Mouse (Mus musculus) kidney, embryonic 14.5 days (tissue): ENCODE results near the gene Cenpa. TPM values are rescaled to one million over a fixed set of nuclear protein-coding genes. Genes with fewer than 3 reads are reported as not detected.

ENCODE experiments used
- ATAC-seq: fragments of 200-750 bp; cut with Nextera tagmentation; 2 replicates; pipeline ENCODE4 v1.8.0; 2017; ENCODE audit warnings: moderate number of reproducible peaks, mild to moderate bottlenecking, moderate TSS enrichment, moderate library complexity; ENCODE audit not compliant: low FRiP score, low TSS enrichment
- H3K27ac ChIP-seq: fragments of 300-500 bp; sonication (generic); 2 replicates; pipeline ENCODE4 v1.5.1; 2014; ENCODE audit warnings: low read depth, mild to moderate bottlenecking, low read length, moderate library complexity, mixed read lengths
- H3K27me3 ChIP-seq: fragments of 300-500 bp; sonication (generic); 2 replicates; pipeline ENCODE4 v1.6.1; 2014; ENCODE audit warnings: mild to moderate bottlenecking, low read length; ENCODE audit not compliant: control insufficient read depth, insufficient read depth
- H3K36me3 ChIP-seq: fragments of 300-500 bp; sonication (generic); 2 replicates; pipeline ENCODE4 v1.6.1; 2014; ENCODE audit warnings: low read length, mixed read lengths; ENCODE audit not compliant: control insufficient read depth, insufficient read depth
- H3K4me1 ChIP-seq: fragments of 300-500 bp; sonication (generic); 2 replicates; pipeline ENCODE4 v1.6.1; 2014; ENCODE audit warnings: low read length, mixed read lengths; ENCODE audit not compliant: control insufficient read depth, insufficient read depth
- H3K4me2 ChIP-seq: fragments of 300-500 bp; sonication (generic); replicated peaks from 2 replicates; pipeline ENCODE4 v1.6.1; 2014; ENCODE audit warnings: low read depth, mild to moderate bottlenecking, low read length
- H3K4me3 ChIP-seq: fragments of 300-500 bp; sonication (generic); 2 replicates; pipeline ENCODE4 v1.5.1; 2014; ENCODE audit warnings: mild to moderate bottlenecking, low read length
- H3K9ac ChIP-seq: fragments of 300-500 bp; sonication (generic); 2 replicates; pipeline ENCODE4 v1.6.1; 2014; ENCODE audit warnings: low read depth, mild to moderate bottlenecking, low read length, moderate library complexity
- H3K9me3 ChIP-seq: fragments of 300-500 bp; sonication (generic); 2 replicates; pipeline ENCODE4 v1.6.1; 2016; ENCODE audit warnings: low read length; ENCODE audit not compliant: control insufficient read depth
- WGBS: fragments of 180-500 bp; shearing (Covaris S2); extraction: QIAGEN DNeasy Blood & Tissue Kit; methylation state at CpG from one replicate; pipeline ENCODE4 v1.1.7; 2014; 5-methylcytosine and 5-hydroxymethylcytosine counted together
- polyA plus RNA-seq: library from polyadenylated mRNA; unstranded; fragments of >200 nt; fragmentation: Nextera tagmentation; extraction: Ambion mirVana; gene quantifications from 2 replicates; pipeline ENCODE4 v1.2.1, GENCODE M21; 2014

The Cenpa gene
- polyA plus RNA-seq: 363 and 456 TPM in 2 replicates

DNA sequence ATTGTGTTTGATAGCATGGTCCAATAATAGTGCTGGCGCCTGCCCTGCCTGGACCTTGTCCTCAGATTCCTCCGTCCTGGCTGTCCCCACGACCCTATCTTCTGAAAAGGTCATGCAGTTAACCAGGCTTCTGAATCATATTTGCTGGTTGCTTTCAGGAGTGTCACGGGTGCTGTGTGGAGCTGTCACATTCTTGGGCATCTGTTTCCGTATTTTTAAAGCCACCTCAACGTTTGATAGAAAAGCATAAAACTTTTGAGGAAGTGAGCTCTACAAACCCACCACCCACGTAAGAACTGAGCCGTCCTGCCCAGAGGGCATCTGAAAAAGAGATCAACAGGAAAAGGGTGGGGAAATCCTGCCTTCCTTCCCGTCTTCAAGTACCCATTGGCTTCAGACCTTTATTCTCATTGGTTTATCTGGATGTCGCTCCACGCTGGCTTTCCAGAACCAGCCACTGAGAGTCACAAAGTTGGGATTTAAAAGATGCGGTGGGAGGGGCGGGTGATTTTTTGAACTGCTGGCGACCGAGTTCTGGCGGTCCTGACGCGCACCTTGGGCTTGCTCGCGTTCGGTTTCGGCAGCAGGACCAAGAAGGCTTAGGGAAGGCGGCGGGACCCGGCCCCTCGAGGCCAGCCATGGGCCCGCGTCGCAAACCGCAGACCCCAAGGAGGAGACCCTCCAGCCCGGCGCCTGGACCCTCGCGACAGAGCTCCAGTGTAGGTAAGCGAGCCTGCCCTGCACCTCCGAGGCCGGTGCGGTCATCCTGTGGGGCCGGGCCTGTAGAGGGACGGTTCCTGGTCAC is at the start of gene Cenpa:
Gene Cenpa (plus strand): TSS at position 387 of the 805 bp plus-strand sequence.
- Histone ChIP-seq H3K4me1 (peaks cover 18% of the 10 kb centered on the region), H3K4me2 (peak within 1 kb of the TSS; percentile 63), H3K27ac (peak within 1 kb of the TSS; percentile 79; the same call in 1 of the 2 replicates), H3K36me3 (peaks cover 28% of the 10 kb centered on the region), H3K4me3 (peak within 1 kb of the TSS; percentile 70), H3K27me3 (no peaks in the 10 kb centered on the region), H3K9ac (peak within 1 kb of the TSS; percentile 78), H3K9me3 (no peaks in the 10 kb centered on the region)
- ATAC-seq: peak; percentile 94
- under 1% methylated on average over 40 of the region's 40 CpGs for WGBS

DNA sequence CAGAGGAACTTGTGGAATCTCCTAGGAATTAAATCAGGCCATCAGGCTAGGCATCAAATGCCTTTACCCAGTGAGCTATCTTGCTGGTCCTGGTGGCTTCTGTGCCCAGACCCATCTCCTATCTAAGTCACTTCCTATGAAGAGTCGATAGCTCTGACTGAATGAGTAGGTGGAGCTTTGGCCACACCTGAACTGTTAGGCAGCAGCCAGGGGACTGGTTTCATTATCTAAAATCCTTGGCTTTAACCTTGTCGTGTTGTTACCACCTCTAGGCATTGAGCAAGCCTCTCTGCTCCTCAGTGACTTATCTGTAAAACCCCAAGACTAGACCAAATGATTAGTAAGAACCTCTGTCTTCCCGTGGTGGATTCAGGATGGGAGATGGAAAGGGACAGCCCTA is 49.2 kb upstream of the Cenpa start:
- no peak overlapping the region for H3K4me2 ChIP-seq
- H3K4me3 ChIP-seq: no peak overlapping the region
- no peaks in the 10 kb centered on the region for H3K9me3 ChIP-seq
- H3K27ac ChIP-seq: no peak overlapping the region
- peaks cover 12% of the 10 kb centered on the region; the same call in 1 of the 2 replicates for H3K4me1 ChIP-seq
- no peak overlapping the region for H3K9ac ChIP-seq
- H3K36me3 ChIP-seq: no peaks in the 10 kb centered on the region
- ATAC-seq: no peak
- H3K27me3 ChIP-seq: peaks cover 8% of the 10 kb centered on the region
- 36% methylated on average over 3 of the region's 3 CpGs for WGBS

DNA sequence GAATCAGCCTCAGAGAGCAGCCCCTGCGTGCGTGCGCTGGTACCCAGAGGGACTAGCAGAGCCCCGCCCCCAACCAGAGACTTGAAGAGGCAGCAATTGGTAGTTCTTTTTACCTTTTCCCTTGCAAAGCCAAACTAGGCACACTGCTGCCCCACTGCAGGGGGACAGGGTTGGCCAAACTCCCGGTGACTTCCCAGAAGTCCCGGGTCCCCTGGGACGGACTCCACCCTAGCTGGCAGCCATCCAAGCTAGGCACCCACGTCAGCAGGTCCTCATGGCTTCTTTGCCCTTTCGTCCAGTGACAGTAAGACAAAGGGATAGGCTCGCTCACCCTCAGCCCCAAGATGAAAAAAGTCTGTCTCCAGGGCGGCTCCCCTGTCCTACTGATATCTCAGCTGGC is 48.7 kb upstream of the Cenpa start:
- Histone ChIP-seq H3K4me1 (peaks cover 16% of the 10 kb centered on the region; the same call in 1 of the 2 replicates), H3K27ac (no peak overlapping the region), H3K9me3 (no peaks in the 10 kb centered on the region), H3K4me2 (no peak overlapping the region), H3K9ac (no peak overlapping the region; the same call in 1 of the 2 replicates), H3K27me3 (peaks cover 12% of the 10 kb centered on the region), H3K4me3 (no peak overlapping the region), H3K36me3 (no peaks in the 10 kb centered on the region)
- 36% methylated on average over 11 of the region's 11 CpGs for WGBS
- no peak for ATAC-seq

DNA sequence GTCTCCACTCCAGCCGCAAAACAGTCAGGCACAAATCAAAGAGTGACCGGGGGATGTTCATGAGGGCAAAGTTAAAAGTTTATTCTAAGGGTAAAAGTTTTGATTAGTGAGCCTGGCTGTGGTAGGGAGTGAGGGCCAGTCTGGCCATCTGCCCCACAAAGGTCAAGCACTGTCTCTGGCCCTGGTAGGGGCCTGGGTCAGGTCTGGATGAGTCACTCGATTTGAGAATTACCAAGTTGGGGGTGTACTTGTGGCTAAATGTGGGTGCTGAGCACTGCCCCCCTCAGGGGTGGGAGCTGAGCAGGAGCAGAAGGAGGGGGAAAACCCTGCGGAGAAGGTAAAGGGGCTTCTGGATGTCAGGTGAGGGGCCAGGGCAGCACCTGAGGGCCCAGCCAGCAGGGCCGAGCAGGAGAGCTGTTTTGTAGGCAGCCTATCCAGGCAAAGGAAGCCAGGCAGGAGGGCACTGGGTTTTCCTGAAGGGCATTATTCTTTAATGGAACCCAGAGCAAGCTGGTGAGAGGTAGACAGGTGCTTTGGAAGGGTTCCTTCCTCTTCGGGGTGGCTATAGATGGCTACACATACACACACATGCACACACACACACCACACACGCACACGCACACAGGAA is 48.1 kb upstream of the Cenpa start:
- H3K9ac ChIP-seq: no peak overlapping the region
- H3K9me3 ChIP-seq: no peaks in the 10 kb centered on the region
- H3K27ac ChIP-seq: no peak overlapping the region
- no peaks in the 10 kb centered on the region for H3K36me3 ChIP-seq
- no peak overlapping the region for H3K4me2 ChIP-seq
- peaks cover 12% of the 10 kb centered on the region for H3K27me3 ChIP-seq
- ATAC-seq: no peak
- no peak overlapping the region for H3K4me3 ChIP-seq
- WGBS: 72% methylated on average over 8 of the region's 8 CpGs
- peaks cover 16% of the 10 kb centered on the region; the same call in 1 of the 2 replicates for H3K4me1 ChIP-seq

DNA sequence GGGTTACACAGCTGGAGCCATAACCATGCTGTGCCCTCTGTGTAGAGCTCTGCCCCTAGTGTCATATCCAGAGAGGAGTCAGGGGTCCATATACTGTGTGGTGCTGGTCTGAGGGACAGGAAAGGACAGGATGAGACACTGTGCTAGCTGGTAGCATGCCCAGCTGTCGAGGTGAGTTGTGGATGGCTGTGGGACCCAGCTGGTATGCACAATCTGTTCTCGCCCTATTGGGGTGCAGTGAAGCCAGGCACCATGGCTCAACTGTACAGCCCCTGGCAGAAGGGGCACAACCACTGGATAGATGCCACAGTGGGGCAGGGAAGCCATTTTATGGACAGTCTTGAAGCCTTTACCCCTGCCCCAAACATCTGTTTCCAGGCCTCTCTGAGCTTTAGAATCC is 47.4 kb upstream of the Cenpa start:
- H3K27ac ChIP-seq: no peak overlapping the region
- no peak overlapping the region for H3K4me2 ChIP-seq
- H3K4me3 ChIP-seq: no peak overlapping the region
- peaks cover 15% of the 10 kb centered on the region; the same call in 1 of the 2 replicates for H3K4me1 ChIP-seq
- H3K9ac ChIP-seq: no peak overlapping the region
- no peaks in the 10 kb centered on the region for H3K9me3 ChIP-seq
- 68% methylated on average over 2 of the region's 2 CpGs for WGBS
- no peaks in the 10 kb centered on the region for H3K36me3 ChIP-seq
- H3K27me3 ChIP-seq: peaks cover 12% of the 10 kb centered on the region
- no peak for ATAC-seq

DNA sequence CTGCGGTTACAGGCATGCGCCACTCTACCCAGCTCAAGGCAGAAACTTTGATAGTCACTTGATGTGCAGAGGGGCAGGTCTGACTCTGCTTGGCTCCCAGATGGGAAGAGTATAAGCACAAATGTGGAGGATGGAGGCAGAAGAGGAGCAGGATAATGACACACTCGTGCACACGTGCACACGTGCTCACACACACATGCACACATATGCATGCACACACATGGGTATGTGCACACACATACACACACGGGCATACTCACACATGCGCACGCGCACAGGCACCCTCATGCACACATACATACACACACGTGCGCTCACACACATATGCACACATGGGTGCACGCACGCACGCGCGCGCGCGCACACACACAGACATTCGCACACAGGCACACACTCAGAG is 46.0 kb upstream of the Cenpa start:
- Histone ChIP-seq H3K4me2 (no peak overlapping the region), H3K27ac (no peak overlapping the region), H3K9me3 (no peaks in the 10 kb centered on the region), H3K27me3 (peaks cover 12% of the 10 kb centered on the region), H3K36me3 (no peaks in the 10 kb centered on the region), H3K4me3 (no peak overlapping the region), H3K9ac (no peak overlapping the region), H3K4me1 (0 out of 2 replicates have a peak, but pooled peaks cover 8% of the 10 kb centered on the region)
- ATAC-seq: no peak
- 96% methylated on average over 20 of the region's 20 CpGs for WGBS

DNA sequence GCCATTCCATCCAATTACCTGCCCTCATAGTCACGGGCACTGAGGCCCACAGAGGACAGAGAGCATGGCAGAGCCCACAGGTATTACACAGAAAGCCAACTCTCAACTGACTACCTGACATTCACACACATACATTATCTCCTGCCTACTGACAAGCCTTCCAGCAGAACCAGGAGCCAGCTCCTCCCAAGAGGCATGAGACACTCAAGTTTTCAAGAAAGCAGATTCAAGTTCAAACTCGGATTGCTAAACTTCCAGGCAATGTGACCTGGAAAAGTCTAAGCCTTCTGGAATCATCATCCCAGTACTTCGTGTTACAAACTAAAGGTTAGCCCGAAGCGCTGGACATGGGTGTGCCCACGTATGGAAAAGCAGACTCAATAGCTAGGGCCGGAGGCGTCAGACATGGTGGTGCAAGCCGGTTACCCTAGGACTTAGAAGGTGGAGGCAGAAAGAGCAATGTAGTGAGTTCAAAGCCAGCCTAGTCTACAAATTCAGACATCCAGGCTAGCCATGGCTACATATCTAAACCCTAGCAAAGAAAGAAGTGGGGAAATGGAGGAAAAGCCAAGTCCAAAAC is 45.3 kb upstream of the Cenpa start:
- Histone ChIP-seq H3K27me3 (peaks cover 12% of the 10 kb centered on the region), H3K27ac (no peak overlapping the region), H3K4me3 (no peak overlapping the region), H3K4me1 (0 out of 2 replicates have a peak, but pooled peaks cover 8% of the 10 kb centered on the region), H3K4me2 (no peak overlapping the region; the same call in 1 of the 2 replicates), H3K9me3 (no peaks in the 10 kb centered on the region), H3K9ac (no peak overlapping the region), H3K36me3 (no peaks in the 10 kb centered on the region)
- ATAC-seq: no peak
- WGBS: 91% methylated on average over 9 of the region's 9 CpGs

DNA sequence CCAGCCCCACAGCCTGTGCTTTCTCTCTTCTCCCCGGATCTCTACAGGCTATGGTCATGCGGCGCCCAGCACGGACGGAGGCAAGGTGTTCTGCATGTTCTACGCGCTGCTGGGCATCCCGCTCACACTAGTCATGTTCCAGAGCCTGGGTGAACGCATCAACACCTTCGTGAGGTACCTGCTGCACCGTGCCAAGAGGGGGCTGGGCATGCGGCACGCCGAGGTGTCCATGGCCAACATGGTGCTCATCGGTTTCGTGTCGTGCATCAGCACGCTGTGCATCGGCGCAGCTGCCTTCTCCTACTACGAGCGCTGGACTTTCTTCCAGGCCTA is 44.8 kb upstream of the Cenpa start:
- no peak overlapping the region for H3K9ac ChIP-seq
- no peaks in the 10 kb centered on the region for H3K9me3 ChIP-seq
- H3K4me3 ChIP-seq: peak overlapping the region; percentile 38; the same call in 1 of the 2 replicates
- 0 out of 2 replicates have a peak, but pooled peaks have one; percentile 10 for ATAC-seq
- no peak overlapping the region for H3K27ac ChIP-seq
- WGBS: 53% methylated on average over 22 of the region's 22 CpGs
- H3K36me3 ChIP-seq: no peaks in the 10 kb centered on the region
- H3K27me3 ChIP-seq: peaks cover 12% of the 10 kb centered on the region
- peak overlapping the region; percentile 65 for H3K4me2 ChIP-seq
- H3K4me1 ChIP-seq: 0 out of 2 replicates have a peak, but pooled peaks cover 8% of the 10 kb centered on the region
